Mouse (Mus musculus) midbrain, postnatal 0 days (tissue): ENCODE results near the gene Tmem126b. TPM values are rescaled to one million over a fixed set of nuclear protein-coding genes. Genes with fewer than 3 reads are reported as not detected.

ENCODE experiments used
- ATAC-seq: fragments of 200-750 bp; cut with Nextera tagmentation; 2 replicates; pipeline ENCODE4 v1.8.0; 2017; ENCODE audit warnings: moderate number of reproducible peaks, mild to moderate bottlenecking, moderate TSS enrichment, moderate library complexity; ENCODE audit not compliant: low FRiP score
- DNase-seq: peaks from one replicate; pipeline ENCODE4 v3.0.0-alpha.2; 2015; ENCODE audit warnings: low spot score
- H3K27ac ChIP-seq: fragments of 300-500 bp; sonication (generic); 2 replicates; pipeline ENCODE4 v1.5.1; 2014; ENCODE audit warnings: low read depth, mild to moderate bottlenecking, low read length, mixed read lengths
- H3K27me3 ChIP-seq: fragments of 300-500 bp; sonication (generic); 2 replicates; pipeline ENCODE4 v1.6.1; 2014; ENCODE audit warnings: low read length, control low read depth, mixed read lengths; ENCODE audit not compliant: insufficient read depth
- H3K36me3 ChIP-seq: fragments of 300-500 bp; sonication (generic); 2 replicates; pipeline ENCODE4 v1.6.1; 2014; ENCODE audit warnings: low read length, control low read depth, mixed read lengths; ENCODE audit not compliant: insufficient read depth
- H3K4me1 ChIP-seq: fragments of 300-500 bp; sonication (generic); 2 replicates; pipeline ENCODE4 v1.6.1; 2014; ENCODE audit warnings: mild to moderate bottlenecking, control low read depth, antibody characterized with exemption, low read length, mixed read lengths; ENCODE audit not compliant: insufficient read depth
- H3K4me2 ChIP-seq: fragments of 300-500 bp; sonication (generic); 2 replicates; pipeline ENCODE4 v1.6.1; 2014; ENCODE audit warnings: low read depth, mild to moderate bottlenecking, low read length, mixed read lengths; ENCODE audit not compliant: poor library complexity, severe bottlenecking
- H3K4me3 ChIP-seq: fragments of 300-500 bp; sonication (generic); 2 replicates; pipeline ENCODE4 v1.5.1; 2014; ENCODE audit warnings: low read depth, mild to moderate bottlenecking, low read length, moderate library complexity
- H3K9ac ChIP-seq: fragments of 300-500 bp; sonication (generic); replicated peaks from 2 replicates; pipeline ENCODE4 v1.6.1; 2014; ENCODE audit warnings: mild to moderate bottlenecking, low read length, moderate library complexity, mixed read lengths; ENCODE audit not compliant: poor library complexity, severe bottlenecking
- H3K9me3 ChIP-seq: fragments of 300-500 bp; sonication (generic); 2 replicates; pipeline ENCODE4 v1.6.1; 2016; ENCODE audit warnings: low read length, control low read depth
- CTCF ChIP-seq: IDR thresholded peaks from 2 replicates; pipeline ENCODE4 v1.5.1; 2016; ENCODE audit warnings: antibody characterized with exemption, mild to moderate bottlenecking
- WGBS: fragments of 180-500 bp; shearing (Covaris S2); extraction: QIAGEN DNeasy Blood & Tissue Kit; methylation state at CpG from one replicate; pipeline ENCODE4 v1.1.7; 2014; 5-methylcytosine and 5-hydroxymethylcytosine counted together
- polyA plus RNA-seq: library from polyadenylated mRNA; unstranded; fragments of >200 nt; fragmentation: Nextera tagmentation; extraction: Ambion mirVana; gene quantifications from 2 replicates; pipeline ENCODE4 v1.2.1, GENCODE M21; 2015
- total RNA-seq: library from RNA; depleted of rRNA; stranded (reverse); fragments of >200 nt; gene quantifications from 2 replicates; pipeline ENCODE4 v1.2.3, GENCODE M21; 2014

Tmem126b gene
- total and polyA plus RNA-seq, 2 experiments from 2014 or later = 15.1 to 25.6 TPM

DNA sequence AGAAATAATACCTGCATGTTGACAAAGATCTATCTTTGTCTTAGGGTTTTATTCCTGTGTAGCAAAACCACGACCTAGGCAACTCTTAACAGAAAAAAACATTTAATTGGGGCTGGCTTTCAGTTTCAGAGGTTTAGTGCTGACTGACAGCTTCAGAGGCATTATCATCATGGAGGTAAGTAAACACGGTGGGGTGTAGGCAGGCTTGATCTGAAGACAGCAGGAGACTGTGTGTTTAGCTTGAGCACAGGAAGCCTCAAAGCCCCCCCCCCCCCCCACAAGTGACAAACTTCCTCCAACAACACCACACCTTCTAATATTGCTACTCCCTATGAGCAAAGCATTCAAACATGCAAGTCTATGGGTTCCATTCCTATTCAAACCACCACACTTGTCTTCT is 2.3 kb downstream of the Tmem126b start:
- no peak for DNase-seq
- H3K4me2 ChIP-seq = no peak overlapping the region
- no peaks in the 10 kb centered on the region for H3K27me3 ChIP-seq
- 0 out of 2 replicates have a peak, but pooled peaks cover 4% of the 10 kb centered on the region for H3K4me1 ChIP-seq
- no peak overlapping the region for H3K27ac ChIP-seq
- H3K9ac ChIP-seq = no peak overlapping the region
- H3K36me3 ChIP-seq = no peaks in the 10 kb centered on the region
- no peak for TF ChIP-seq CTCF
- WGBS = 67% methylated on average over 2 of the region's 2 CpGs
- no peak overlapping the region for H3K4me3 ChIP-seq
- ATAC-seq = no peak
- H3K9me3 ChIP-seq = no peaks in the 10 kb centered on the region

DNA sequence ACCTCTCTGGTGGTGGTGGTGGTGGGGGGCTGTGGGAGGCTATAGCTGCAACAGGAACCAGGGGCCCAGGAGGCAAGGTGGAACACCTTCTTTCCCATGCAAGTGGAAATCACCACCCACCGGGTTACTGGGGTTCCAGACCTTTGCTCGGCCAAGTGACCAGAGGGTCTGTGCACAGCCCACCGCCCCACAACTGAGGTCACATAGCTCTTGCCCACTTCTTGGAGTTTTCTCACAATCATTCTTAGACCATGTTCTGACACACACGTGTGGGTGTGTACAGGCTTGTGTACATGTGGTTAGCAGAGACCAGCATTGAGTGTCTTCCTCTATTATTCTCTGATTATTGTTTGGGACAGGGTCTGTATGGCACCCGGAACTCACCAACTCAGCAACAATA is 14.4 kb downstream of the Tmem126b start:
- DNase-seq (no peak), ATAC-seq (no peak)
- no peak overlapping the region for H3K27ac ChIP-seq
- no peak overlapping the region for H3K4me2 ChIP-seq
- H3K4me3 ChIP-seq = no peak overlapping the region
- H3K9ac ChIP-seq = no peak overlapping the region
- H3K9me3 ChIP-seq = no peaks in the 10 kb centered on the region
- H3K36me3 ChIP-seq = no peaks in the 10 kb centered on the region
- H3K4me1 ChIP-seq = no peaks in the 10 kb centered on the region
- no peaks in the 10 kb centered on the region for H3K27me3 ChIP-seq
- TF ChIP-seq CTCF = no peak
- 89% methylated on average over 5 of the region's 5 CpGs for WGBS

DNA sequence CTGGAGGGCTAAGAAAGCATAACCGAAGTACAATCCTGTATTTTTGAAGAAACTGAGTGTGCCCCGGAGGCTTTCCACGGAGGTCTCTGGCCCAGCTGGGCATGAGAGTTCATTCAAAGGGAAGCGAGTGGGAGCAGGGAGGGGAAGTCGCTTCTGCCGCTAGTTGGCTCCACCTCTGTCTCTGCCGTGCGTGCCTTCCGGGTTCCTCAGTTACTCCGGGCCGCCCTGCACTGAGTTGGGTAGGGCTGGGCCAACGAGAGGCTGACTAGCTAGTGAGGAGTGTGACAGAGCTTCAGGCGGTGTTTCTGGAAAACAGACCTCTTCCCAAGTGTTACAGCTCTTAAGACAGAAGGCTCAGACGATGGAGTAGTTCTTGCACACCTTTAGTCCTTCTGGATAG is 14.9 kb downstream of the Tmem126b start:
- Histone ChIP-seq H3K9me3 (no peaks in the 10 kb centered on the region), H3K36me3 (no peaks in the 10 kb centered on the region), H3K9ac (no peak overlapping the region), H3K27me3 (no peaks in the 10 kb centered on the region), H3K27ac (no peak overlapping the region), H3K4me1 (no peaks in the 10 kb centered on the region), H3K4me2 (no peak overlapping the region), H3K4me3 (no peak overlapping the region)
- WGBS = 18% methylated on average over 14 of the region's 14 CpGs
- DNase-seq = no peak
- peak; percentile 37; the same call in 1 of the 2 replicates for TF ChIP-seq CTCF
- no peak for ATAC-seq

DNA sequence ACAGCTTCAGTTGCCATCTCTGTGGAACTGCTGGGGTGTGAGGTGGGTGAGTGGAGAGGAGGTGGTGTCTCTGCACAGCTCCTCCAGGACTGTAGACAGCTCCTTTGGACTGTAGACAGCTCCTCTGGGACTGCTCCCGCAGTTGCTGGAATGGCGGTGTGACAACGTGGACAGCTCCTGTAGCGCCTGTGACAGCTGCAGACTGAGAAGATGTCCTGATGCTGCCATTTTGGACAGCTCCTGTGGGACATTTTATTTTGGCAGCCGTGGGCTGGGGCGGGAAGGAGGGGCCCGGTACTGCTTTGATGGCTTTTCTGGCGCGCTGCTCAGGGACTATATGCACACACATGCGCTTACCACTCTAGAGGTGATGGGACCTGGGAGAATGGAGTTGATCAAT is 15.5 kb downstream of the Tmem126b start:
- Histone ChIP-seq H3K9me3 (no peaks in the 10 kb centered on the region), H3K4me3 (no peak overlapping the region), H3K36me3 (no peaks in the 10 kb centered on the region), H3K9ac (no peak overlapping the region), H3K27ac (no peak overlapping the region), H3K27me3 (no peaks in the 10 kb centered on the region), H3K4me2 (no peak overlapping the region), H3K4me1 (no peaks in the 10 kb centered on the region)
- no peak for ATAC-seq
- WGBS = 62% methylated on average over 10 of the region's 10 CpGs
- TF ChIP-seq CTCF = no peak
- DNase-seq = no peak

DNA sequence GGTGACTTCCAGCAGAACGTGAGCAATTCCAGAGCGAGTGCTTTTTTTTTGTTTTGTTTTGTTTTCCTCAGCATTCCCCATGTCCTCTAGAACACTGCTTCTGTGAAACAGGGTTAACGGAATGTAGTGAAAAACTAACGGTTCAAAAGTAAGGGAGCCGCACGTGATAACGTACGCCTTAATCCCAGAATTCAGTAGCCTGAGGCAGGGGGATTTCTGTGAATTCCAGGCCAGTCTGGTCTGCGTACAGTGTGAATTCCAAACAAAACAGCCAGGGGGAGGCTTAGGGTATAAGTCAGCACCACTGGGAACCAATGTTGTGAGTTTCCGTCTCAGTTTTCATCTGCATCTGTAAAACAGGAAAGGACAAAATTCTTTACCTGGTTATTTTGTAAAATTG is 18.3 kb downstream of the Tmem126b start:
- H3K27me3 ChIP-seq = no peaks in the 10 kb centered on the region
- peak overlapping the region; percentile 78 for H3K9ac ChIP-seq
- peak overlapping the region; percentile 61 for H3K4me2 ChIP-seq
- WGBS = 5% methylated on average over 10 of the region's 10 CpGs
- no peaks in the 10 kb centered on the region for H3K9me3 ChIP-seq
- TF ChIP-seq CTCF = peak; percentile 53
- H3K36me3 ChIP-seq = peaks cover 9% of the 10 kb centered on the region; the same call in 1 of the 2 replicates
- H3K4me1 ChIP-seq = no peaks in the 10 kb centered on the region
- ATAC-seq (peak; percentile 72), DNase-seq (peak; percentile 69)
- peak overlapping the region; percentile 71 for H3K4me3 ChIP-seq
- peak overlapping the region; percentile 88 for H3K27ac ChIP-seq

DNA sequence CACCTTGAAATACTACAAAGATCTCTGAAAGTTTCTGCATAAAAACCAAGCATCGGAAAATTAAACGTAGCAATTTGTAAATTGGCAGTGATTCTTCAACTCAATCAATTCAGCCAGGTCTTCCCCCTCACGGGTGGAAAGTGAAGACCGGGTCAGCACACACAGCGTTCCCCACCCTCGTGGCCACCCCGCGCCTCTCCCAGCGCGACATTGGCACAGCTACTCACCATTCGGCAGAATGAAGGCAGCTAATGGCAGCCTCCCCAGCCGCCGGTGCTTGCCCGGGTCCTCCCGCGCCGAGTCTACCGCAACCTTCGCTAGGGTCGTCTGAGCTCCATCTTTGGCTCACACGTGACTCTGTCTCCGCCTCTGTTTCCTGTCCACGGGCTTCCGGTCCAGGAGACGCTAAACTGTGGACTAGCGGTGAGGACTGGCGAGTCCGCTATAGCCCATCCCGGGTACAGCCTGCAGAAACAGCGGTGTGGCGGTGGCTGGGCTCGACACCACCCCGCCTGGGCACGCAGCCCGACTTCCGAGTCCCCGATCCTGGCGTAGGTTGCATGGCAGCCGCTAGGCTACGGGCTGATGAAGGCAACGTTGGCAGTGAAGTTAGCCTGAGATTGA is 18.8 kb downstream of the Tmem126b start, which contains the start of gene Tmem126a:
Gene Tmem126a (minus strand): TSS at position 385 of the 624 bp plus-strand sequence.
- H3K27ac ChIP-seq = peak within 1 kb of the TSS; percentile 88

More for the DNA sequence above, 18.8 kb downstream of the Tmem126b start, which contains the start of gene Tmem126a:
- Histone ChIP-seq H3K27me3 (no peaks in the 10 kb centered on the region), H3K9ac (peak within 1 kb of the TSS; percentile 78), H3K36me3 (peaks cover 12% of the 10 kb centered on the region; the same call in 1 of the 2 replicates), H3K4me2 (peak within 1 kb of the TSS; percentile 61), H3K4me3 (peak within 1 kb of the TSS; percentile 71), H3K9me3 (no peaks in the 10 kb centered on the region), H3K4me1 (no peaks in the 10 kb centered on the region)
- ATAC-seq (peak; percentile 98), DNase-seq (peak; percentile 95)
- WGBS = under 1% methylated on average over 41 of the region's 41 CpGs
- TF ChIP-seq CTCF = peak; percentile 61
